Mouse (Mus musculus): Measurements from ENCODE around the gene A930033H14Rik. TPM values are rescaled to one million over a fixed set of nuclear protein-coding genes. Genes with fewer than 3 reads are reported as not detected.

The A930033H14Rik gene
- total and polyA plus RNA-seq, 3 experiments: not detected

DNA sequence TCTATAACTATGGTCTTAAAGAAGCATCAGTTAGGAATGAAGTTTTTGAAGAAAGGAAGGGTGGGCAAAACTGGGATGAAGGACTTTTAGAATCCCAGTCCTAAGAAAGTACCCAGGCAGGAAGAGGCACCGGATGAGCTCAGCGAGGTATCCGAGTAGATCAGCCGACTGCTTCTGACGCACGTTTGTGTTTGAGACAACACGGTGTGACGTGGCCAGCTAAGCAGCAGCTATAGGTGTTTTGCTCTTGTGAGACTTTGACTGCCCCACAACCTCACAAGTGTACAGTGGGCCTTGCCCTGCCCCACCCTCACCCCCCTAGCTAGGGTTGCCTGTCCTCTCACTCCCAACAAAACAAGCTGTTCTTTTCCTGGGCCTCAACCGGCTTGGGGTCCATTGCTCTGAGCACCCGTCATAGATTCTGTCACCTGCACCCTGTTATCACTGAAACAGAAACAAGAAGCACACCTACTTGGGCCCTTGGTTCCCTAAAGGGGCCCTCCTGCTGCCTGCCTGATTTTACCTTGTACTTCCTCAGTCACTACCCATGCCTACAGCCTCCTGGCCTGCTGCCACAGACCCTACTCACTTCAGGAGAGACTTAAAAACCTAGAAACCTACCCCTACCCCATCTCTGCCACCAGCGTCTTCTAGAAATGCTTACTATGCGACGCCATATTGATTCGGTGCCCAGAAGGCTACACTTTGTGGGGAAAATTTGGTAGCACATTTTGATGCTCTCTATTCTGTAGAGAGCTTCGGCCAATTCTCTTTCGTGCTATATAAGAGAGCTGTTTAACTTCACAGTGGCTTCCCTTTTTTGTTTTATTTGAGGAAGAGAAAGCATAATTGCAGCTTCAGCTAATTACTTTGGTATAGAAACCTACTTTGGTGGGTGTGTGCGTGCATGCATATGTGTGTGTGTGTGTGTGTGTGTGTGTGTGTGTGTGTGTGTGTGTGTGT, 39.5 kb upstream of the A930033H14Rik start:
- no peaks in the 10 kb centered on the region for H3K79me2 ChIP-seq (ENCODE audit: control insufficient read depth, insufficient read depth, low read length, poor library complexity)
- H3K27ac ChIP-seq (ENCODE audit: control insufficient read depth, low read depth, low read length): no peak overlapping the region
- H3K27me3 ChIP-seq (ENCODE audit: control insufficient read depth in 1 of 2, insufficient read depth in 2 of 2, low read length in 2 of 2): no peaks in the 10 kb centered on the region
- H3K9ac ChIP-seq (ENCODE audit: control insufficient read depth, low read depth, low read length, poor library complexity, severe bottlenecking): no peak overlapping the region
- DNase-seq (ENCODE audit: low read depth, low spot score): no peak
- no peaks in the 10 kb centered on the region for H3K9me3 ChIP-seq (replicated peaks; ENCODE audit: insufficient read depth, low read length)
- no peaks in the 10 kb centered on the region for H3K4me1 ChIP-seq (ENCODE audit: control insufficient read depth in 1 of 2, insufficient read depth in 2 of 2, low read length in 2 of 2)
- no peak overlapping the region for H3K4me3 ChIP-seq (ENCODE audit: control insufficient read depth in 1 of 2, insufficient read depth in 1 of 2, low read depth in 2 of 2, low read length in 2 of 2)
- H3K36me3 ChIP-seq (ENCODE audit: control insufficient read depth in 1 of 2, insufficient read depth in 2 of 2, low read length in 2 of 2): no peaks in the 10 kb centered on the region
- TF ChIP-seq MAX (IDR thresholded peaks at IDR 0.05; ENCODE audit: low read length): no peak
- no peak for TF ChIP-seq JUND (IDR thresholded peaks at IDR 0.05; ENCODE audit: low read depth, low read length)
- no peak for TF ChIP-seq NELFE (IDR thresholded peaks at IDR 0.05; ENCODE audit: low read depth, low read length)
- TF ChIP-seq CHD1 (IDR thresholded peaks at IDR 0.05; ENCODE audit: low read depth, low read length): no peak
- TF ChIP-seq EP300 (IDR thresholded peaks at IDR 0.05; ENCODE audit: low read depth in 1 of 2, low read length in 2 of 2): no peak

DNA sequence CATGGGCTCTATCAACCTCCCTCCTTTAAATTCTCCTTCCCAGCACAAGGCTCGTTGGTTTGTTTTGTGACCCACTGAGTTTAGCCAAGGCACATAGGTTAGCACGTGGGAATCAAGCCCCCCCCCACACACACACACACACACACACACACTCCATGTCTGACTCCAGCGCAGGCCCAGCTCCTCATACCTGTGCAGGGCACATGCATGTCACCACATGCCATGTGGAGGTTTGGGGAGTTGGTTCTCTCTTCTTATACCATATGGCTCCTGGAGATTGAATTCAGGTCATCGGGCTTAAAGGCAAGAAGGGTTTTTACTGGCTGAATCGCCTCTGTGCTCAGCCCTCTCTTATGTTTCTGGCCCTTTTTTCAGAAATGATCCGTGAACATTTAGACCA, 38.4 kb upstream of the A930033H14Rik start:
- no peaks in the 10 kb centered on the region for H3K79me2 ChIP-seq (ENCODE audit: control insufficient read depth, insufficient read depth, low read length, poor library complexity)
- H3K9me3 ChIP-seq (replicated peaks; ENCODE audit: insufficient read depth, low read length): no peaks in the 10 kb centered on the region
- no peak for DNase-seq (ENCODE audit: low read depth, low spot score)
- H3K27ac ChIP-seq (ENCODE audit: control insufficient read depth, low read depth, low read length): no peak overlapping the region
- H3K27me3 ChIP-seq (ENCODE audit: control insufficient read depth in 1 of 2, insufficient read depth in 2 of 2, low read length in 2 of 2): no peaks in the 10 kb centered on the region
- no peak for TF ChIP-seq MYC (IDR thresholded peaks at IDR 0.05; ENCODE audit: low read depth, low read length)
- TF ChIP-seq CTCF (IDR thresholded peaks at IDR 0.05 in 2 of 3, conservative IDR thresholded peaks at IDR 0.05 in 1 of 3; ENCODE audit: control insufficient read depth in 1 of 3, insufficient read depth in 1 of 3, low read depth in 2 of 3, low read length in 3 of 3, poor library complexity in 1 of 3, severe bottlenecking in 1 of 3): no peak
- no peak for TF ChIP-seq USF2 (IDR thresholded peaks at IDR 0.05; ENCODE audit: borderline replicate concordance in 1 of 2, insufficient read depth in 1 of 2, low read depth in 1 of 2, low read length in 2 of 2)
- H3K9ac ChIP-seq (ENCODE audit: control insufficient read depth, low read depth, low read length, poor library complexity, severe bottlenecking): no peak overlapping the region
- no peaks in the 10 kb centered on the region for H3K36me3 ChIP-seq (ENCODE audit: control insufficient read depth in 1 of 2, insufficient read depth in 2 of 2, low read length in 2 of 2)
- H3K4me3 ChIP-seq (ENCODE audit: control insufficient read depth in 1 of 2, insufficient read depth in 1 of 2, low read depth in 2 of 2, low read length in 2 of 2): no peak overlapping the region
- H3K4me1 ChIP-seq (ENCODE audit: control insufficient read depth in 1 of 2, insufficient read depth in 2 of 2, low read length in 2 of 2): no peaks in the 10 kb centered on the region

DNA sequence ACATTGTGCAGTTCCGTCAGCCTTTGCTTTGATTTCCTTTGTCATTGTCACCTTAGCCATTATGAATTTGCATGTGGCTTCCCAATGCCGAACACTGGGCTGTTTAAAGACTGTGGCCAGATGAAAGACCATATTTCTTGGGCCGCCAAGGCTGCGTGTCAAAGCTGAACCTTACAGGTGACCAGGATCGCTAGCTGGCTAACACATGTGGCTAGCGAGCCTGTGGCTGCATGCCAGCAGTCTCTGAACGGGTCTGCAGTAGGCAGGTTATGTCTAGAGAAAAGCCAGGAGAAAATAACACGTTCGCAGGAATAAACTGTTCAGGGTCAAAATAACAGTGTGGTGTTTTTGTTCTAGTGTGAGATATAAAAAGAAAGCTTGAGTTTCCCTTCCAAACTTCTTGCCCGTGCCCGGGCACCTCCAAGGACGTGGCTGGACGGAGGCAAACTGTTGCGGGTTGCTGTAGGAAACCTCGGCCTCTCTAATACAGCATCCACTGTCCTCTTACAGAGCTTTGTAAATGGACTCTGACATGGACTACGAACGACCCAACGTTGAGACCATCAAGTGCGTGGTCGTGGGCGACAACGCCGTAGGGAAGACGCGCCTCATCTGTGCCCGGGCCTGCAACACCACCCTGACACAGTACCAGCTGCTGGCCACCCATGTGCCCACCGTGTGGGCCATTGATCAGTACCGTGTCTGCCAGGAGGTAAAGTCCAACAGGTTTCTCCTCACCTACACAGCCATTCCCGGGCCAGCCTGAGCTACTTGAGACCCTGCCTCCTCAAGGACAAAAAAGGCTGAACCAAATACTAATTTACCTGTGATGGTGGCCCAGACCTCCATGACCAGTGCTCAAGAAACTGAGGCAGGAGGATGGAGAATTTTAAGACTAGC, 35.6 kb upstream of the A930033H14Rik start:
- H3K9me3 ChIP-seq (replicated peaks; ENCODE audit: insufficient read depth, low read length): no peaks in the 10 kb centered on the region
- TF ChIP-seq BHLHE40 (IDR thresholded peaks at IDR 0.05; ENCODE audit: borderline replicate concordance, low read depth, low read length) (no peak), CTCF (IDR thresholded peaks at IDR 0.05 in 2 of 3, conservative IDR thresholded peaks at IDR 0.05 in 1 of 3; ENCODE audit: control insufficient read depth in 1 of 3, insufficient read depth in 1 of 3, low read depth in 2 of 3, low read length in 3 of 3, poor library complexity in 1 of 3, severe bottlenecking in 1 of 3) (no peak), USF2 (IDR thresholded peaks at IDR 0.05; ENCODE audit: borderline replicate concordance in 1 of 2, insufficient read depth in 1 of 2, low read depth in 1 of 2, low read length in 2 of 2) (no peak), ELF1 (IDR thresholded peaks at IDR 0.05; ENCODE audit: low read depth, low read length) (no peak), SIN3A (IDR thresholded peaks at IDR 0.05; ENCODE audit: low read length) (no peak), E2F4 (IDR thresholded peaks at IDR 0.05; ENCODE audit: borderline replicate concordance, low read depth, low read length) (no peak), TAL1 (IDR thresholded peaks at IDR 0.05; ENCODE audit: low read length) (no peak), MAZ (IDR thresholded peaks at IDR 0.05; ENCODE audit: low read depth, low read length) (no peak), ZC3H11A (IDR thresholded peaks at IDR 0.05; ENCODE audit: low read depth, low read length) (no peak)
- H3K4me3 ChIP-seq (ENCODE audit: control insufficient read depth in 1 of 2, insufficient read depth in 1 of 2, low read depth in 2 of 2, low read length in 2 of 2): no peak overlapping the region
- no peak for DNase-seq (ENCODE audit: low read depth, low spot score)
- no peaks in the 10 kb centered on the region for H3K36me3 ChIP-seq (ENCODE audit: control insufficient read depth in 1 of 2, insufficient read depth in 2 of 2, low read length in 2 of 2)
- H3K27ac ChIP-seq (ENCODE audit: control insufficient read depth, low read depth, low read length): no peak overlapping the region
- no peaks in the 10 kb centered on the region for H3K4me1 ChIP-seq (ENCODE audit: control insufficient read depth in 1 of 2, insufficient read depth in 2 of 2, low read length in 2 of 2)
- no peak overlapping the region for H3K9ac ChIP-seq (ENCODE audit: control insufficient read depth, low read depth, low read length, poor library complexity, severe bottlenecking)
- H3K27me3 ChIP-seq (ENCODE audit: control insufficient read depth in 1 of 2, insufficient read depth in 2 of 2, low read length in 2 of 2): no peaks in the 10 kb centered on the region
- H3K79me2 ChIP-seq (ENCODE audit: control insufficient read depth, insufficient read depth, low read length, poor library complexity): no peaks in the 10 kb centered on the region

Data from MEL (cell line).